Mouse (Mus musculus): ENCODE data around the gene Serinc5. TPM values are rescaled to one million over a fixed set of nuclear protein-coding genes. Genes with fewer than 3 reads are reported as not detected.

The Serinc5 gene
- polyA plus RNA-seq, 2 experiments = 13.8 to 25.9 TPM

GRCm38 (mm10) chr13:92689061-92689460 lies 78.2 kb downstream of the Serinc5 start:
- Histone ChIP-seq H3K36me3 (ENCODE audit: control insufficient read depth, insufficient read depth, low read length) (no peaks in the 10 kb centered on the region; the same call in 1 of the 2 replicates), H3K27ac (replicated peaks; ENCODE audit: low read depth, low read length) (no peak overlapping the region), H3K4me1 (ENCODE audit: control insufficient read depth, insufficient read depth, low read length) (no peaks in the 10 kb centered on the region), H3K4me3 (replicated peaks; ENCODE audit: low read length) (no peak overlapping the region), H3K9ac (ENCODE audit: low read depth, low read length, severe bottlenecking) (no peak overlapping the region), H3K9me3 (ENCODE audit: control insufficient read depth, low read length) (no peaks in the 10 kb centered on the region), H3K27me3 (ENCODE audit: control insufficient read depth, insufficient read depth, low read length) (no peaks in the 10 kb centered on the region), H3K4me2 (replicated peaks; ENCODE audit: low read depth, low read length, severe bottlenecking) (no peak overlapping the region)
- no peak for ATAC-seq (ENCODE audit: low FRiP score, low read depth)
- 91% methylated on average over 2 of the region's 2 CpGs for WGBS
- no peak for DNase-seq (ENCODE audit: low spot score)
- TF ChIP-seq POLR2A (IDR thresholded peaks at IDR 0.05; ENCODE audit: borderline replicate concordance, extremely low read depth, insufficient read depth, insufficient read length) = no peak

- 76% methylated on average over 10 of the region's 10 CpGs for WGBS
- no peak overlapping the region for H3K9ac ChIP-seq (ENCODE audit: low read depth, low read length, severe bottlenecking)
- no peaks in the 10 kb centered on the region for H3K36me3 ChIP-seq (ENCODE audit: control insufficient read depth, insufficient read depth, low read length)
- H3K4me3 ChIP-seq (replicated peaks; ENCODE audit: low read length) = no peak overlapping the region
- no peak for ATAC-seq (ENCODE audit: low FRiP score, low read depth)
- H3K27me3 ChIP-seq (ENCODE audit: control insufficient read depth, insufficient read depth, low read length) = no peaks in the 10 kb centered on the region
- TF ChIP-seq POLR2A (IDR thresholded peaks at IDR 0.05; ENCODE audit: borderline replicate concordance, extremely low read depth, insufficient read depth, insufficient read length) = no peak
- no peaks in the 10 kb centered on the region for H3K4me1 ChIP-seq (ENCODE audit: control insufficient read depth, insufficient read depth, low read length)
- H3K9me3 ChIP-seq (ENCODE audit: control insufficient read depth, low read length) = no peaks in the 10 kb centered on the region
- no peak overlapping the region for H3K4me2 ChIP-seq (replicated peaks; ENCODE audit: low read depth, low read length, severe bottlenecking)
- H3K27ac ChIP-seq (replicated peaks; ENCODE audit: low read depth, low read length) = no peak overlapping the region
- no peak for DNase-seq (ENCODE audit: low spot score)
Observed at GRCm38 (mm10) chr13:92693866-92694550, 83.1 kb downstream of the Serinc5 start.

- Histone ChIP-seq H3K4me1 (ENCODE audit: control insufficient read depth, insufficient read depth, low read length) (no peaks in the 10 kb centered on the region), H3K4me2 (replicated peaks; ENCODE audit: low read depth, low read length, severe bottlenecking) (no peak overlapping the region), H3K27me3 (ENCODE audit: control insufficient read depth, insufficient read depth, low read length) (no peaks in the 10 kb centered on the region), H3K27ac (replicated peaks; ENCODE audit: low read depth, low read length) (no peak overlapping the region), H3K9me3 (ENCODE audit: control insufficient read depth, low read length) (no peaks in the 10 kb centered on the region), H3K36me3 (ENCODE audit: control insufficient read depth, insufficient read depth, low read length) (no peaks in the 10 kb centered on the region), H3K4me3 (replicated peaks; ENCODE audit: low read length) (no peak overlapping the region), H3K9ac (ENCODE audit: low read depth, low read length, severe bottlenecking) (no peak overlapping the region)
- ATAC-seq (ENCODE audit: low FRiP score, low read depth) = no peak
- TF ChIP-seq POLR2A (IDR thresholded peaks at IDR 0.05; ENCODE audit: borderline replicate concordance, extremely low read depth, insufficient read depth, insufficient read length) = no peak
- no peak for DNase-seq (ENCODE audit: low spot score)
- WGBS = 17% methylated on average over 5 of the region's 5 CpGs
Observed at GRCm38 (mm10) chr13:92696491-92696939, 85.6 kb downstream of the Serinc5 start.

- H3K4me2 ChIP-seq (replicated peaks; ENCODE audit: low read depth, low read length, severe bottlenecking) = no peak overlapping the region
- no peaks in the 10 kb centered on the region for H3K27me3 ChIP-seq (ENCODE audit: control insufficient read depth, insufficient read depth, low read length)
- no peak overlapping the region for H3K9ac ChIP-seq (ENCODE audit: low read depth, low read length, severe bottlenecking)
- no peak overlapping the region for H3K4me3 ChIP-seq (replicated peaks; ENCODE audit: low read length)
- H3K27ac ChIP-seq (replicated peaks; ENCODE audit: low read depth, low read length) = no peak overlapping the region
- no peaks in the 10 kb centered on the region for H3K36me3 ChIP-seq (ENCODE audit: control insufficient read depth, insufficient read depth, low read length)
- ATAC-seq (ENCODE audit: low FRiP score, low read depth) (no peak), DNase-seq (ENCODE audit: low spot score) (no peak)
- 75% methylated on average over 4 of the region's 4 CpGs for WGBS
- TF ChIP-seq POLR2A (IDR thresholded peaks at IDR 0.05; ENCODE audit: borderline replicate concordance, extremely low read depth, insufficient read depth, insufficient read length) = no peak
- no peaks in the 10 kb centered on the region for H3K9me3 ChIP-seq (ENCODE audit: control insufficient read depth, low read length)
- no peaks in the 10 kb centered on the region for H3K4me1 ChIP-seq (ENCODE audit: control insufficient read depth, insufficient read depth, low read length)
Observed at GRCm38 (mm10) chr13:92697141-92697540, 86.2 kb downstream of the Serinc5 start.

GRCm38 (mm10) chr13:92698781-92699180 lies 87.9 kb downstream of the Serinc5 start:
- Histone ChIP-seq H3K27ac (replicated peaks; ENCODE audit: low read depth, low read length) (no peak overlapping the region), H3K4me3 (replicated peaks; ENCODE audit: low read length) (no peak overlapping the region), H3K9me3 (ENCODE audit: control insufficient read depth, low read length) (no peaks in the 10 kb centered on the region), H3K4me1 (ENCODE audit: control insufficient read depth, insufficient read depth, low read length) (no peaks in the 10 kb centered on the region), H3K4me2 (replicated peaks; ENCODE audit: low read depth, low read length, severe bottlenecking) (no peak overlapping the region), H3K27me3 (ENCODE audit: control insufficient read depth, insufficient read depth, low read length) (no peaks in the 10 kb centered on the region), H3K9ac (ENCODE audit: low read depth, low read length, severe bottlenecking) (no peak overlapping the region), H3K36me3 (ENCODE audit: control insufficient read depth, insufficient read depth, low read length) (no peaks in the 10 kb centered on the region)
- 73% methylated on average over 9 of the region's 9 CpGs for WGBS
- ATAC-seq (ENCODE audit: low FRiP score, low read depth) (no peak), DNase-seq (ENCODE audit: low spot score) (no peak)
- no peak for TF ChIP-seq POLR2A (IDR thresholded peaks at IDR 0.05; ENCODE audit: borderline replicate concordance, extremely low read depth, insufficient read depth, insufficient read length)

All from limb, embryonic 14.5 days (tissue).